Comparison of ENCODE assay signal across 8 mouse cellular contexts in genomic region chr5:144988340-144989060, GRCm38 (mm10). TPM values are rescaled to one million over a fixed set of nuclear protein-coding genes. Genes with fewer than 3 reads are reported as not detected.
DNase-seq lines count a peak whose midpoint lies in the region; ATAC-seq and TF ChIP-seq lines count a peak whose summit lies in the region.
"Had no signal": no experiment of that assay in that cellular context is flagged by ENCODE, and none has a peak within 500 bp of the region (broad histone marks: within the 10 kb centered on the region; RNA-seq: fewer than 3 reads in every experiment).

No protein-coding gene starts in this region.

- no peak for TF ChIP-seq POLR2A in CH12.LX (IDR thresholded peaks at IDR 0.05; ENCODE audit: low read depth, low read length)

- peak; percentile 73 for ATAC-seq in common myeloid progenitor, adult 5-6 weeks (replicated peaks; ENCODE audit: low read depth, poor library complexity, severe bottlenecking)
- peak; percentile 40; the same call in 1 of the 2 replicates for ATAC-seq in heart, embryonic 14.5 days (ENCODE audit: insufficient number of reproducible peaks, insufficient read depth, low FRiP score, low read depth)
- ATAC-seq in lung, embryonic 14.5 days (ENCODE audit: insufficient read depth): peak; percentile 70; the same call in 1 of the 2 replicates

- 40% methylated on average over 9 of the region's 9 CpGs for WGBS in heart, embryonic 14.5 days
- WGBS in lung, embryonic 14.5 days: 46% methylated on average over 9 of the region's 9 CpGs

- DNase-seq in CH12.LX (ENCODE audit: extremely low read depth) (no peak), MEL-GATA-1-ER (ENCODE audit: extremely low read depth, low read depth) (peak; percentile 39)
- peak; percentile 42 to 46 for DNase-seq in kidney, postnatal 25 days
- DNase-seq in lung, embryonic 14.5 days: peak; percentile 81
- DNase-seq in right cerebral cortex, postnatal 14 days: peak; percentile 22

- no peak overlapping the region for H3K4me3 ChIP-seq in CH12.LX (replicated peaks in 1 of 3; ENCODE audit: low read depth in 2 of 3, low read length in 2 of 3, poor library complexity in 1 of 3)
- no peak overlapping the region for H3K4me3 ChIP-seq in heart, embryonic 14.5 days (ENCODE audit: control insufficient read depth in 1 of 2, insufficient read depth in 1 of 2, low read depth in 1 of 2, low read length in 2 of 2)
- H3K4me3 ChIP-seq in lung, embryonic 14.5 days (ENCODE audit: low read depth, low read length): no peak overlapping the region
- H3K4me3 ChIP-seq: limb, embryonic 15.5 days had no signal

- H3K27ac ChIP-seq in CH12.LX (ENCODE audit: insufficient read depth, low read depth): no peak overlapping the region
- H3K27ac ChIP-seq in heart, embryonic 14.5 days (replicated peaks in 1 of 2; ENCODE audit: control insufficient read depth in 1 of 2, insufficient read depth in 1 of 2, low read depth in 2 of 2, low read length in 2 of 2): no peak overlapping the region
- H3K27ac ChIP-seq in lung, embryonic 14.5 days (ENCODE audit: low read depth): no peak overlapping the region
- H3K27ac ChIP-seq: limb, embryonic 15.5 days had no signal

- in situ Hi-C loops in CH12.LX (cut with MboI; ENCODE audit: low pct_ligation_motif_present, low pct_unique_long_range_greater_than_20kb, low sequenced_read_pairs): no loop called here

- peak in 1 of 2 experiments; percentile 69; a peak in 3 of 4 replicates for TF ChIP-seq CTCF in CH12.LX (conservative IDR thresholded peaks at IDR 0.05 in 1 of 2, IDR thresholded peaks at IDR 0.05 in 1 of 2; ENCODE audit: low read depth in 2 of 2, low read length in 2 of 2)
- TF ChIP-seq CTCF in lung, embryonic 14.5 days (IDR thresholded peaks at IDR 0.05; ENCODE audit: low read depth): peak; percentile 83

- no peak overlapping the region for H3K4me2 ChIP-seq in CH12.LX (ENCODE audit: insufficient read depth, low read depth, poor library complexity, severe bottlenecking)
- no peak overlapping the region for H3K4me2 ChIP-seq in heart, embryonic 14.5 days (ENCODE audit: low read length)
- H3K4me2 ChIP-seq in lung, embryonic 14.5 days: no peak overlapping the region
- H3K4me2 ChIP-seq: limb, embryonic 15.5 days had no signal

- no peaks in the 10 kb centered on the region for H3K4me1 ChIP-seq in CH12.LX (ENCODE audit: control insufficient read depth in 1 of 2, insufficient read depth in 2 of 2)
- peaks cover 0 to 2% of the 10 kb centered on the region in 2 experiments; a peak in 1 of 4 replicates for H3K4me1 ChIP-seq in heart, embryonic 14.5 days (ENCODE audit: control insufficient read depth in 2 of 2, insufficient read depth in 2 of 2, low read length in 2 of 2)
- no peaks in the 10 kb centered on the region for H3K4me1 ChIP-seq in lung, embryonic 14.5 days (ENCODE audit: insufficient read depth)
- H3K4me1 ChIP-seq: limb, embryonic 15.5 days had no signal

- dilution Hi-C loops in CH12.LX (cut with MboI; ENCODE audit: extremely low pct_ligation_motif_present, extremely low pct_unique_long_range_greater_than_20kb, low sequenced_read_pairs): no loop called here

- H3K36me3 ChIP-seq in CH12.LX (replicated peaks in 1 of 2; ENCODE audit: control insufficient read depth in 1 of 2, insufficient read depth in 1 of 2, low read length in 1 of 2): no peaks in the 10 kb centered on the region
- H3K36me3 ChIP-seq in heart, embryonic 14.5 days (ENCODE audit: control insufficient read depth, insufficient read depth, low read length): no peaks in the 10 kb centered on the region
- H3K36me3 ChIP-seq in lung, embryonic 14.5 days (ENCODE audit: insufficient read depth): no peaks in the 10 kb centered on the region
- H3K36me3 ChIP-seq: limb, embryonic 15.5 days had no signal

- H3K79me2 ChIP-seq in CH12.LX (replicated peaks; ENCODE audit: control insufficient read depth, extremely low read depth, insufficient read depth, poor library complexity, severe bottlenecking): no peaks in the 10 kb centered on the region

- H3K9ac ChIP-seq in CH12.LX (ENCODE audit: insufficient read depth, low read depth): no peak overlapping the region
- no peak overlapping the region for H3K9ac ChIP-seq in heart, embryonic 14.5 days (ENCODE audit: low read length)
- H3K9ac ChIP-seq in lung, embryonic 14.5 days: no peak overlapping the region
- H3K9ac ChIP-seq: limb, embryonic 15.5 days had no signal

- TF ChIP-seq EP300 in CH12.LX (IDR thresholded peaks at IDR 0.05; ENCODE audit: low read length): no peak

- H3K27me3 ChIP-seq in CH12.LX (replicated peaks): peaks cover 8% of the 10 kb centered on the region
- no peaks in the 10 kb centered on the region for H3K27me3 ChIP-seq in heart, embryonic 14.5 days (ENCODE audit: control insufficient read depth, insufficient read depth, low read length)
- H3K27me3 ChIP-seq in lung, embryonic 14.5 days (ENCODE audit: insufficient read depth, low read length): no peaks in the 10 kb centered on the region
- H3K27me3 ChIP-seq: limb, embryonic 15.5 days had no signal

- TF ChIP-seq RAD21 in CH12.LX (IDR thresholded peaks at IDR 0.05; ENCODE audit: low read depth, low read length): peak; percentile 55

- H3K9me3 ChIP-seq in CH12.LX (replicated peaks; ENCODE audit: low read length): peaks cover 5% of the 10 kb centered on the region
- H3K9me3 ChIP-seq in heart, embryonic 14.5 days (ENCODE audit: control insufficient read depth, low read length): peaks cover 4% of the 10 kb centered on the region
- H3K9me3 ChIP-seq in lung, embryonic 14.5 days (ENCODE audit: low read depth, low read length): no peaks in the 10 kb centered on the region; the same call in 1 of the 2 replicates
- H3K9me3 ChIP-seq: limb, embryonic 15.5 days had no signal

TF ChIP-seq in CH12.LX, 34 proteins besides CTCF, POLR2A, EP300 and RAD21:
- TF ChIP-seq MAX (IDR thresholded peaks at IDR 0.05; ENCODE audit: low read length) (no peak; the same call in 1 of the 2 replicates), ZC3H11A (IDR thresholded peaks at IDR 0.05; ENCODE audit: low read depth, low read length) (no peak), MYC (IDR thresholded peaks at IDR 0.05; ENCODE audit: low read depth, low read length) (0 out of 2 replicates have a peak, but pooled peaks have one; percentile 60), KAT2A (IDR thresholded peaks at IDR 0.05; ENCODE audit: insufficient replicate concordance, low read length) (no peak), NELFE (IDR thresholded peaks at IDR 0.05; ENCODE audit: low read depth, low read length) (no peak), UBTF (IDR thresholded peaks at IDR 0.05; ENCODE audit: low read depth, low read length) (no peak), MAFK (IDR thresholded peaks at IDR 0.05; ENCODE audit: insufficient replicate concordance, low read length) (no peak), SMC3 (IDR thresholded peaks at IDR 0.05; ENCODE audit: low read depth, low read length) (peak; percentile 47), JUND (conservative IDR thresholded peaks at IDR 0.05; ENCODE audit: low read depth, low read length) (peak; percentile 44; the same call in 1 of the 2 replicates), ZNF384 (IDR thresholded peaks at IDR 0.05; ENCODE audit: low read depth, low read length) (no peak), HCFC1 (IDR thresholded peaks at IDR 0.05; ENCODE audit: low read depth, low read length) (no peak), CHD2 (IDR thresholded peaks at IDR 0.05; ENCODE audit: low read length) (no peak), NRF1 (IDR thresholded peaks at IDR 0.05; ENCODE audit: low read depth, low read length) (no peak), MEF2A (IDR thresholded peaks at IDR 0.05; ENCODE audit: borderline replicate concordance, low read depth, low read length) (no peak), USF1 (IDR thresholded peaks at IDR 0.05; ENCODE audit: low read depth, low read length) (no peak)

RNA-seq across cellular contexts. Expression of gene Smurf1, which starts 22.9 kb away (rescaled TPM):
- total RNA-seq in CH12.LX (2012; rRNA removed) (4.1 and 4.3 TPM in 2 replicates), CH12.LX (2014; rRNA removed) (2.9 and 3.1 TPM in 2 replicates)
- 6.6 and 7.2 TPM in 2 replicates for polyA plus RNA-seq in CH12.LX (2012; ENCODE audit: insufficient read length, low read depth)
- 3.1 and 4.4 TPM in 2 replicates for total RNA-seq in common myeloid progenitor, adult 5-6 weeks (2017)
- 16.6 and 18.0 TPM in 2 replicates for polyA plus RNA-seq in heart, embryonic 14.5 days (2014; fragmentation: Nextera tagmentation; extraction: Ambion mirVana)
- 27.0 and 28.3 TPM in 2 replicates for polyA plus RNA-seq in lung, embryonic 14.5 days (2014; fragmentation: Nextera tagmentation; extraction: Ambion mirVana)

RNA-seq across cellular contexts. Expression of gene Gm4871, which starts 44.1 kb away (rescaled TPM):
- not detected in 2 replicates for total RNA-seq in CH12.LX (2012; rRNA removed)
- total RNA-seq in CH12.LX (2014; rRNA removed): not detected in 2 replicates
- polyA plus RNA-seq in CH12.LX (2012; ENCODE audit: insufficient read length, low read depth): not detected in 2 replicates
- not detected in 2 replicates for total RNA-seq in common myeloid progenitor, adult 5-6 weeks (2017)
- not detected in 2 replicates for polyA plus RNA-seq in heart, embryonic 14.5 days (2014; fragmentation: Nextera tagmentation; extraction: Ambion mirVana)
- polyA plus RNA-seq in lung, embryonic 14.5 days (2014; fragmentation: Nextera tagmentation; extraction: Ambion mirVana): not detected in 2 replicates
- polyA plus RNA-seq: limb, embryonic 15.5 days had no signal

RNA-seq across cellular contexts. Expression of gene 1700018F24Rik, which starts 54.3 kb away (rescaled TPM):
- not detected in 2 replicates for total RNA-seq in CH12.LX (2012; rRNA removed)
- not detected in 2 replicates for total RNA-seq in CH12.LX (2014; rRNA removed)
- not detected in 2 replicates for polyA plus RNA-seq in CH12.LX (2012; ENCODE audit: insufficient read length, low read depth)
- total RNA-seq in common myeloid progenitor, adult 5-6 weeks (2017): not detected in 2 replicates
- not detected in 2 replicates for polyA plus RNA-seq in heart, embryonic 14.5 days (2014; fragmentation: Nextera tagmentation; extraction: Ambion mirVana)
- not detected in 2 replicates for polyA plus RNA-seq in lung, embryonic 14.5 days (2014; fragmentation: Nextera tagmentation; extraction: Ambion mirVana)
- polyA plus RNA-seq: limb, embryonic 15.5 days had no signal
